Mouse (Mus musculus) mesoderm, embryonic 11.5 days (tissue): Measurements from ENCODE around the gene Ccdc15.
"Not testable (repeated sequence)": the region's sequence is repeated elsewhere in the genome, so short reads cannot be mapped to it uniquely, and the experiment has no call there.

ENCODE experiments used
- DNase-seq: peaks from one replicate; pipeline ENCODE4 v3.0.0-alpha.2; 2012; ENCODE audit warnings: low read depth, low spot score

The Ccdc15 gene

GRCm38 (mm10) chr9:37351266-37351665 lies 3.0 kb upstream of the Ccdc15 start:
- DNase-seq = no peak

DNA sequence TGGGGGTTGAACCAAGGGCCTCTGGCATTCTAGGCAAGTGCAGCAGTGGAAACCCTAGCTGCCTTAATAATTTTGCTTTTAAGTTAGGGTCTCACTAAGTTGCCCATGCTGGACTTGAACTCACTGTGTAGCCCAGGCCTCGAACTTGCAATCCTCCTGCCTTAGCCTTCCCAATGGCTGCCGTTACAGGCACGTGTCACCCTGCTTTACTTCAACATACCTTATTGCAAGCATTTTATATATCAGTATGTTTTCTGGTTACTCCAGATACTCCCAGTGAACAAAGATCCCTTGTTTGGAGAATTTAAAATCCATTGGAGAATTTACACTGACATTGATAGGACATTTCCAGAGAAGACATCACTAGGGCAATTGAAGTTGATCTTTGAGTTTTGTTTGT lies 818 bp upstream of the Ccdc15 start:
- DNase-seq = no peak

DNA sequence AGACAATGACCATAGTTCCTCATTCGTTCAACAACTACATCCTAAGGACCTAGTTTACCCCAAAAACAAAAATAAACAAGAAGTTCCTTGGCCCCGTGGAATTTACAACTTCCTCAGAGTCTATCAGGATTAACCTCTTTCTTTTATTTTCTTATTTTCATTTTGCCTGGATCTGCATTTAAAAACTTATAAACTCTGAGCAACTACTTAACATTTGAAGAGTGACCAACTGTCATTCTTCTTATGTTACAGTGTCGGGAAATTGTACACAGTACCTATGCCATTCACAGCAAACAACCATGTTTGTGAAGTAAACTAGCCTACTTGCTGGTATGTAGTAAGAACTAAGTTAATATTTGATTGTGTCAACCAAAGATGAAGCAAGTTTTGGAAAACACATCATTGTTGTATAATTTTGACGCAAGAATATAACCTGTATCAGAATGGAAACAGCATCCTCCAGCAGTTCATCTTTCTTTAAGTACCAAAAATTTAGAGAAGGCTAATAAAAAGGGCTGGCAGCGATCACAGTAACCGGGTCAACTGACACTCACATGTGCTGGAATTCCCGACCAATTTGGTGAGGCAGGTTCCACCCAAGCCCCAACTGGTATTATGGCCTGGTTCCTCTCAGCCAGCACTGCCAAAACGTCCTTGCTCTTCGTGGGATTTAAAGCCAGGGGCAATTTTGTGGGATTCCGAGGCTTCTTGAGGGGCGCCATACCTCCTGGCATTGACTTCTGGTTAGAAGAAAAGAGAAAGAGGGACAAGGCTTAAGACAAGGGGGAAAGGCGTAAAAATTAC lies 846 bp downstream of the Ccdc15 start:
- DNase-seq = peak; percentile 21

DNA sequence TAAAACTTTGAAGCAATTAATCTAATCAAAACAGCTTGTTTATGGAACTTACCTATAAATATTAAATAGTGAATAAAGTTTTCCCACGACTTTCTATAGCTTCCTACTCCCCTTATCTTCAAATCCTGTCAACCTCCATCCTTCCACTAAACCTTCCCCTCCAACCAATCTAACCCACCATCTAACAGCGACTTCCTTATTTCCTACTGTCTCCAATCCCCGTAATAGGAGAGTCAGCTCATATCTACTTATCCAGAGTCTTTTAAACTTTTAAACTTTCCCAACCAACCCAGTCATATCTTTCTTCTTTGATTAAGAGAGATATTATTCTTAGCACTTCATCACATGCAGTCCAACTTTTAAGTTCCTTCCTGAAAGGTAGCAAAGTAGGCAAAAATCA lies 2.8 kb downstream of the Ccdc15 start:
- DNase-seq = no peak

DNA sequence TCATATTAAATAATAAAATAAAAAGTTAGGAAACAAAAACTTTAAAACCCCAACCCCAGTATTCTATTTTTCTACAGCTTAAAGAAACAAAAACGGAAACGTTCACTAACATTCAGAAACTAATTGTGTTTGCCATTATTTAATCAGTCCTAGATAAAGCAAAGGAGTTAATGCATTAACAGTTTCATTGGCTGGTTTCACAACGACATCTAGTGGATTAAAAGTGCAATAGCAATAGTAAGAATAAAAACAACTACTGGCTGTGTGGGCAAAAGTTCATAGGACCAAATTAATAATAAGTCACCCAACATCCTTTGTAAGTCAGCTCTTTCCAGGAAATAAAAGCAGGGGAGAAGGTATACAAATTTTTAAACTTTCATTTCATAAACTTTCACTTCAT lies 18.8 kb downstream of the Ccdc15 start:
- peak; percentile 9 for DNase-seq

GRCm38 (mm10) chr9:37301720-37302119 lies 46.5 kb downstream of the Ccdc15 start:
- no peak for DNase-seq

GRCm38 (mm10) chr9:37300501-37300900 lies 47.7 kb downstream of the Ccdc15 start:
- not testable (repeated sequence) for DNase-seq

GRCm38 (mm10) chr9:37295586-37295985 lies 52.6 kb downstream of the Ccdc15 start:
- no peak for DNase-seq

DNA sequence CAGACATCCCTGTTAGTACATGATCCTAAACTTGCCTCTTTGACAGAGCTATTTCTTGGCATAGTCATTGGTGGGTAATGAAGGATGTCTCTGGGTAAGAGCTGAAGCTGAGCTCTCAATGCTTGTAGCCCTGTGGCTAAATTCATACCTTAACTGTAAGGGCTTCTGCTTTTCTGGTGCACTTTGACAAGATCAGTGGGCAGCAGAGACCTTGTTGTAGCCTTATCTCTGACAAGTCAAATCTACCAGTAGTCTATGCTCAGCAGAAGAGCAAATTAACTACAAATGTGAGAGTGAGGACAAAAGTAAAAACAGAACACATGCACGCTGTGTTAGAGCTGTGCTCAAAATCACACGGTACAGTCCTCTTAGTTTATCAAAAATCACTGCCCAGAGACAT lies 81.6 kb downstream of the Ccdc15 start:
- DNase-seq = no peak

DNA sequence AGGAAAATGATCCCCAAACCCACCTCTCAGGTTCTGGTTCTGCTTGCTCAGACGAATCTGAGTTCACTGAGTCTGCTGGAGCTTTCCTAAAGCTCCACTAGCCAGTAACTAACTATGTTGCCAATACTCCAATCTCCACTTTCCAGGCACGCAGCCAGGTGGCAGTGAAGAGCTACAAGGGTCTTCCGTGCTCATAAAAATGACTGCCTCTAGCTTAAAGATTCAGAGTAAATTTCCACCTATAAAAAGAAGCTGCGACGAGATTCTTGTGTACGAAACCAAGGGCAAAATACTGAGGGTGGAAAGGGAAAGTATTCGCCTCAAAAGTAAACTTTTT lies 92.4 kb downstream of the Ccdc15 start:
- peak; percentile 58 for DNase-seq

GRCm38 (mm10) chr9:37255149-37255888 lies 92.9 kb downstream of the Ccdc15 start, which contains the start of gene Slc37a2:
Gene Slc37a2 (minus strand): TSS chr9:37255738.
- DNase-seq = peak; percentile 52

DNA sequence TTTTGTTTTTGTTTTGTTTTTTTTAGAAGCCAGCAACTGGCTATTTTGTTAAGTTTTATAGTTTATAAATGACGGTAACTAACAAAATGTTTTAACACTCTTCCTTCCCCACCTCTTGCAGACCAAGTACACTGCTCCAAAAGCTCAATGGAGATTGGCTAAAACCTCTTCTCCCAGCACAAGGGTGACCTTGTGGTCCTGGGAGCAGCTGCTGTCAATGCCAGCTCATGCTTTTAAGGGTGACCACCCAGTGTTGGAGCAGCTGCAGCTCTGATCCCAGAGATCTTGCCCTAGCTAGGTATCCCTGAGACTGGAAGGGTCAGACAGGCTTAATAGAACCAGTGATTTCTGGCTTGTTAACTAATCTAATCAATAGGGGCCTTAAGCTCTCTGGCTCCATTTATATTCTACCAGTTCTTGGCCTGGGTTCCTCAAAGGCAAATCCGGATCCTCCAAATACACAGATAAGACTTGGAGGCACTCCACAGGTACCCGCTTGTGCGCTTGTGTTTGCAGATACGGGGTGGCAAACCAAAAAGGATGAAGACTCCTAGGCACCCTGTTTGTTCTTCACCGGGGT lies 93.6 kb downstream of the Ccdc15 start:
- peak; percentile 23 for DNase-seq

DNA sequence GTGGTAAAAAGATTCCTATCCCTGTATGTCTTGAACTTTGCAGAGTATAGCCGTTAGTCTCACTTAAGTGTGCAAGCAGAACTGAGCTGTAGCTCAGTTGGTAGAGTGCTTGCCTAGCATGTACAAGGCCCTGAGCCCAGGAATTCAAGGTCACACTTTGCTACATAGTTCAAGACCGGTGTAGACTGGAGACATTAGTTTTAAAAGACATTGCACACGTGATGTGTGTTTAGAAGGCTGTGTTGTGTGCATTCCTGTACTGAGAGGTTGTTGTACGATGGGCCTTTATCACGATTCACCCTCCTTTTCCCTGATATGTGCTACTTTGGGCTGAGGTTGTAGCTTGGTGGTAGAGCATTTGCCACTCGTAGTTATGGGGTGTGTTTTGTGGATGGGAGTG lies 97.6 kb downstream of the Ccdc15 start:
- no peak for DNase-seq

DNA sequence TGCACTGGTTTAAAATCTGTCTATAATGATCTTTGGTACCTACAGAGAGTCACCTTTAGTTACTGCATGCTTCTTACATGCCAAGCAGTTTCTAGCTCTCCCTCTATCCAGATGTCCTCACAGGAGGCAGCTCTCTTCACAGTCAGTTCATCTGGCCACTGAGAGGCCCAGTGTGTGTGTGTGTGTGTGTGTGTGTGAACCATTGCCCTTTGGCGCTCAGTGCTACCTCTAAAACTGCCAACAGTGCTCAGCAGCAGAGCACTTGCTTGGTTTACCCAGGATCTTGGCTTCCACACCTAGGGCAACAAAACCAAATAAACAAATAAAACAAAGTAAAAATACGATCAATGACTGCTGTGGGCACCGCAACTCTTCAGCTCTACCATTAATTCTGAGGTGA lies 98.3 kb downstream of the Ccdc15 start:
- no peak for DNase-seq

DNA sequence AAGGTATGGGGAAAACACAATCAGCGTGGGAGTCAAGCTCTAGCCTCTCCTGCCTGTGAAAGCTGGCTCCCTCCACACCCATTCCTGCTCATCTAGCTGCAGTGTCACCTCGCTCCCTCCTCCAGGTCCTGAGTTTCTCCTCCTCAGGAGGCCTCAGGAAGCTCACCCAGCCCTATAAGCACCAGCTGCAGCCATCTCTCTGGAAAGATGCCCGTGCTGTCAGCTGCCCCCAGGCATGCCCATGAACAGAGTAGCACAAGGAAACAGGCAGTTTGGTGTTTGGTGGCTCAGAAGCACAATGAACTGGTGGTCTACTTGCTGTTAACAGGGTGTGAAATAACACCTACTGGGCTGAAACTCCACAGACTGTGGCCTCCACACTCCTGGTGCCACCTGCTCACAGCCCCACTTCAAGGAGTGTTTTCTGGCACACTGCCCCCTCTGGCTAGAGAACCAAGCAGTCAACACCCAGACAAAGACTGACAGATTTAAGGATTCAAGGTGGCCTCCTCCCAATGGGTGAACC lies 99.8 kb downstream of the Ccdc15 start:
- DNase-seq = no peak

- DNase-seq = no peak
These were observed 100.8 kb downstream of the Ccdc15 start for GRCm38 (mm10) chr9:37247429-37247828.

DNA sequence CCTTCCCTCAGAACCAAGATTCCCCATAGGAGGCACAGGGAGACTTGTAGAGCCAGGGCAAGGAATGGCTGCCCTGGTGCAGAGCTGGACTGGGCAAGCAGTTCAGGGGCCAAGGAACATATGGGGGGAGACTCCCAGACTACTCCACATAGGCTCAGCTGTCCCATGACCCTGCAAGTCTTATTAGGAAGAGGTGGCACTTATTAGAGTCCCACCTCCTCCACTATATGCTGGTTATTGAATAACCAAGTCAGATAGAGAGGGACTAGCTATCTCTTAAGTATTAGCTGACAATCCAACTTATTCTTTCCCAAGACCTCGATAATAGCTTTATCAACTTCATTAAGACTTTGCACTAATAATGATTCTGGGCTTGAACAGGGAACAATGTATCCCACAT lies 102.4 kb downstream of the Ccdc15 start:
- no peak for DNase-seq

DNA sequence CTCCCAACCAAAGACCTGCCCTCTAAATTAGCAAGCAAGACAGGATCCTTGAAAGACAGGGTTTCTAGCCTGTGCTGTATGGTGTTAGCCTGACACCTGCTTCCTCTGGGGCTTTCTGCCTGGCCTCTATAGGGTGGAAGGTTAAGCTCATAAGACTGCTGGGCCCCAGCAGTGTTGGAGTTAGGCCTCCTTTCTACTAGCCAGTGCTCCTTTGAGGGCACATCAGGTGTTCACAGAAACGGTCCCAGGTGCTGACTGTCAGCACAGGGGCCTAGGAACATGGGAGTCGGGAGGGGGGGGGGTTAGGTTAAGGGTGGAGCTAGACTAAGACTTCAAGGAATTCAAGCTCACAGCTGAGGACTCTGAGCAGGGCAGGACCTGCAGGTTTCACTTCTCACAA lies 102.8 kb downstream of the Ccdc15 start:
- DNase-seq = no peak

GRCm38 (mm10) chr9:37244600-37244999 lies 103.6 kb downstream of the Ccdc15 start:
- DNase-seq = no peak

GRCm38 (mm10) chr9:37242764-37243163 lies 105.5 kb downstream of the Ccdc15 start:
- DNase-seq = no peak

DNA sequence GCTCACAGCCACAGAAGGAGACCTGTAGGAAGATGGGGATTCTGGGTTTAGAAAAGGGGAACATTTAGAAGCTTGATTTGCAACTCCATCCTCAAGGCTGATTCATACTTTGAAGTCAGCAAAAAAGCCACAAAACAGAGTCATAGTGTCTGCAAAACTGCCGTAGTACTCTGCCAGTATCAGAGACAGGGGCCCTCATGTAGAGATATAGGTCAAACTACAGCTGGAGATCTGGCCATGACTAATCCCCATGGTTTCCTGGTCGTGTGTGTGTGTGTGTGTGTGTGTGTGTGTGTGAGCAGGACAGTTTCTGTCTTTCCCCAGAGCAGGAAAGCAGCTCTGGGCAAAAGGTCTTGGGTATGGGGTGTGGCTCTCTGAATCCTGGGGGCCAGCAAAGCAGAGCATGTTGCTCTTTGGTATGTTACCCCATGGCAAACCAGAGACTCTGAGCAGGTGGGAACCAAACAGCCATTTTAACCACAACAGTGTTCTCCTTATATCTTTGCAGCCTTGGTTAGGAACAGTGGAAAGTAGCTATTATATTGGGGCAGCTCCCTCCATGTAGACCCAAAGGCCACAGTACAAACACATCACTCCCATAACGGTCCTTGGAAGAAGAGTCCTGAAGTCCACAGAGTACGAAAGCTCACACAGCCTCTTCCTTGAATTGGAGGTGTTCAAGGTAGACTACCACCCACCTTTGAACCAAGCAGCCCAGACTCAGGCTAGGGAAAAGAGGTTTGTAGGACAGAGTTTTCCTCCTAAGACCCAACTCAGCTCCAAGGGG lies 112.1 kb downstream of the Ccdc15 start:
- no peak for DNase-seq
